Mouse (Mus musculus) bone marrow macrophage, adult 2 months (primary cell): ENCODE measurements at regions not wholly inside any gene's neighbourhood (a gene's known extent, or its start where the extent isn't known, plus 50 kb on each side); places are given as distances from the start of the nearest gene placed in this dataset.

Source experiments
- H3K27ac ChIP-seq: 2 replicates; pipeline ENCODE4 v1.5.1; 2012; ENCODE audit warnings: low read depth, low read length; ENCODE audit not compliant: insufficient read depth
- H3K4me1 ChIP-seq: 2 replicates; pipeline ENCODE4 v1.6.1; 2012; ENCODE audit warnings: low read length; ENCODE audit not compliant: control insufficient read depth, insufficient read depth
- H3K4me3 ChIP-seq: 2 replicates; pipeline ENCODE4 v1.5.1; 2012; ENCODE audit warnings: mild to moderate bottlenecking, low read length, moderate library complexity; ENCODE audit not compliant: insufficient read depth
- CTCF ChIP-seq: IDR thresholded peaks from 2 replicates; pipeline ENCODE4 v1.5.1; 2012; ENCODE audit warnings: low read depth, mild to moderate bottlenecking, low read length, moderate library complexity
- POLR2A ChIP-seq: IDR thresholded peaks from 2 replicates; pipeline ENCODE4 v1.6.1; 2012; ENCODE audit warnings: mild to moderate bottlenecking, low read depth, low read length, borderline replicate concordance

DNA sequence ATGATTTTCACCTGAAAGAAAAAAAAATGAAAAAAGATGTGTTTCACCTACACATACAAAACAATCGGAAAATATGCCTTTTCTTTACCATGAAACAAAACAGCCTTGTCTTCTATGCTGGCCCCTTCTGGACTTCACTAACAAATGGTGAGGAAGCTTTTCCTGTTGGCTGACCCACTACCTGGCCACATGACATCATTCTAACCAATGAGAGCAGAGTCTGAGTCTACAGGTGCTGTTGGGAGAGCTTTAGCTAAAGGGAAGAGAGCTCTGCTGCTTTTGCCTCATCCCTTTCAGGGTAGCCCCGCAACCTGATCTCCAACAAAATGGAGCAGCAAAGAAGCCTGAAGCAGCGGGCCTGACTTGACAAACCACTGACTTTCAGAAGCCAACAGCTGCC, 120.5 kb upstream of the Smarca2 start:
- Histone ChIP-seq H3K4me1 (no peaks in the 10 kb centered on the region), H3K4me3 (no peak overlapping the region), H3K27ac (no peak overlapping the region)
- TF ChIP-seq CTCF (no peak), POLR2A (no peak)

- Histone ChIP-seq H3K4me3 (no peak overlapping the region), H3K4me1 (no peaks in the 10 kb centered on the region), H3K27ac (no peak overlapping the region)
- TF ChIP-seq CTCF (no peak), POLR2A (no peak)
These were observed 112.0 kb upstream of the Smarca2 start for GRCm38 (mm10) chr19:26492806-26493205.

DNA sequence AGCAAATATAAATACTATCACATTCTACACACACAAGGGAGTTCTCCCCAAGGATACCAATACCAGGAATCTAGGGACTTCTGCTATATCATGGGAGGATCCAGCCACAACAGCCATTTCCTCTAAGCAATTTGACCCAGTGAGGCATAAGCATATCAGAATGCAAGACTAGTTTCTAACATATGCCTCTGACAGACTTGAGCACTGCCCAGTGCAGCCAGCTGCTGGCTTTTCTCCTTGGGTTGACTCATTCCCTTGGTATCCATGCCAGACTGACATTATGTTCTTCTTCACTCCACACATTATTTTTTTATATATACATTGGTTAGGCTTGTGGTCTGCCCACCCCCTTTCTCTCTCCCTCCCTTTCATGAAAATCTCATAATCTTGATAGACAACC, 103.8 kb upstream of the Smarca2 start:
- H3K4me3 ChIP-seq, result no peak overlapping the region
- TF ChIP-seq CTCF, result no peak
- TF ChIP-seq POLR2A, result no peak
- no peaks in the 10 kb centered on the region for H3K4me1 ChIP-seq
- no peak overlapping the region for H3K27ac ChIP-seq

GRCm38 (mm10) chr19:26504027-26504426, 100.8 kb upstream of the Smarca2 start:
- H3K27ac ChIP-seq, result no peak overlapping the region
- no peak overlapping the region for H3K4me3 ChIP-seq
- peaks cover 2% of the 10 kb centered on the region; the same call in 1 of the 2 replicates for H3K4me1 ChIP-seq
- TF ChIP-seq POLR2A, result no peak
- TF ChIP-seq CTCF, result no peak

DNA sequence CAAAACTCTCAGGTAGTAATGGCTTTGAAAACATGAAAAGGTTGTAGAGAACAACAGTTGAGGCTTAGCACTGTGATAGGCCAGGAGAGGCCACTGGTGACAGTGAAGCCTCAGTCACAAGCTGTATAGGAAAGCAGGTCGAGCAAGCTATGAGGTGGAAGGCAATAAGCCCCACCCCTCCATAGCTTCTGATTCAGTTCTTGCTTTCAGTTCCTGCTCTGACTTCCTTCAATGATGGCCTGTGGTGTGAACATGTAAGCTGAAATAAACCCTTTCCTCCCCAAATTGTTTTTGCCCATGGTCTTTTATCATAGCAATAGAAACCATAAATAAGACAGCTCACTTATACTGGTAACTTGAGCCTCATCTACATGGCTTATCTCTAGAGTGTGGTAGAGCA, 98.0 kb upstream of the Smarca2 start:
- peaks cover 2% of the 10 kb centered on the region; the same call in 1 of the 2 replicates for H3K4me1 ChIP-seq
- H3K27ac ChIP-seq, result no peak overlapping the region
- no peak overlapping the region for H3K4me3 ChIP-seq
- TF ChIP-seq CTCF (no peak), POLR2A (no peak)

GRCm38 (mm10) chr19:26507986-26508385, 96.9 kb upstream of the Smarca2 start:
- Histone ChIP-seq H3K4me3 (no peak overlapping the region), H3K4me1 (peaks cover 2% of the 10 kb centered on the region; the same call in 1 of the 2 replicates), H3K27ac (no peak overlapping the region)
- no peak for TF ChIP-seq POLR2A
- no peak for TF ChIP-seq CTCF

GRCm38 (mm10) chr19:26508616-26509015, 96.2 kb upstream of the Smarca2 start:
- Histone ChIP-seq H3K4me1 (peaks cover 2% of the 10 kb centered on the region; the same call in 1 of the 2 replicates), H3K4me3 (no peak overlapping the region), H3K27ac (no peak overlapping the region)
- TF ChIP-seq CTCF (no peak), POLR2A (no peak)

- Histone ChIP-seq H3K4me3 (no peak overlapping the region), H3K4me1 (peaks cover 2% of the 10 kb centered on the region; the same call in 1 of the 2 replicates), H3K27ac (no peak overlapping the region)
- TF ChIP-seq CTCF (no peak), POLR2A (no peak)
These were observed 95.6 kb upstream of the Smarca2 start for GRCm38 (mm10) chr19:26509240-26509639.

DNA sequence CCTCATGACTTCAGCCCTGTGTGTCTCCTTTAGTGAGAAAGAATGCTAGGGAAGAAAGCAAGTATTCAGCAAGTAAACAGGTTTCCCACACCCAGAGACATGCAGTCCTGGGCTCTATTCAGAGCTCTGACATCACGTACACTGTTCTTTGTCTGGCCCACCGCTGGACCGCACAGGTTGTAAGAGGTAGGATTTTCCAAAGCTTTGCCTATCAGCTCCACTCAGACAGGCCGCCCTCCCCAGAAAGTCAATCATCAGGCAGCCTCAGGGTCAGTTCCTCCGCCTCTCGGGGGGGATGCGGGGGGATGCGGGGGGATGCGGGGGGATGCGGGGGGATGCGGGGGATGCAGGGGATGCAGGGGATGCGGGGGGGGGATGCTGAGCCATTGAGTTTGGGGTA, 94.7 kb upstream of the Smarca2 start:
- no peak overlapping the region for H3K4me3 ChIP-seq
- TF ChIP-seq CTCF, result no peak
- peaks cover 2% of the 10 kb centered on the region; the same call in 1 of the 2 replicates for H3K4me1 ChIP-seq
- no peak overlapping the region for H3K27ac ChIP-seq

DNA sequence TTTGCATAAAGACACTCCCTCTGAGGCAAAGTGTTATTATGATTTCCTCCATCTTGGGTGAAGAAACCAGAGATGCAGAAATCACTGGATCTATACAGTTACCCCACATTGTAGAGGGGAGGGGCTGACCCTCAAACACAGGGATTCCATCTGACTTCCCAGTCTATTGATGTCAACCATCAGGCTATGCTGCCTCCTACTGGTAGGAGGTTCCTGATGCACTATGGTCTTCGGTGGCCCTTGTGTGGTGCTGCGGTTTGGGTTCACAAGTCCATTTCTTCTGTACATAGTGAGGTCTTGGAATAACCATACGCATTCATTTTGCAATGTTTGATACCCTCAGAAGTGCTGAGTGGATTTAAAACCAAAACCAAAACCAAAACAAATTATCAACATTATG, 94.0 kb upstream of the Smarca2 start:
- TF ChIP-seq CTCF (no peak), POLR2A (no peak)
- no peak overlapping the region for H3K27ac ChIP-seq
- peaks cover 2% of the 10 kb centered on the region; the same call in 1 of the 2 replicates for H3K4me1 ChIP-seq
- no peak overlapping the region for H3K4me3 ChIP-seq

- H3K4me1 ChIP-seq, result no peaks in the 10 kb centered on the region; the same call in 1 of the 2 replicates
- no peak for TF ChIP-seq CTCF
- TF ChIP-seq POLR2A, result no peak
- no peak overlapping the region for H3K4me3 ChIP-seq
- H3K27ac ChIP-seq, result no peak overlapping the region
These were observed 93.1 kb upstream of the Smarca2 start for GRCm38 (mm10) chr19:26511756-26512155.

DNA sequence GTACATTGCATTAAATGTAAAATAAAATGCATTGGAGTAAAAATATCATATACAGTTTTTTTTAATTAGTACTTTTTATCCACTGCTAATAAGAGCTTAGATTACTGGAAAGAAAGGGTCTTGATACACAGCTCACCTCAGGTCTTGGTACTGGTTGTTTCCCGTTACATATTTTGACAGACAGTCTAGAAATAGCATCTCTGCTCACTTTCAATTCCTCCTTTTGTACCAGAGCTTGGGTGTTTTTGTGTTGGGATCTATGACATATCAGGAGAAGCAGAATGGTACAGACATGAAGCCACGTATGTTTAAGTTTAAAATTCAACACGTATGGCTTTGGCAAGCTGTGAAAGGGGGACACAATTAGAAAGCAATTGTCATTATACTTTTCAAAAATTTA, 80.3 kb upstream of the Smarca2 start:
- Histone ChIP-seq H3K4me3 (no peak overlapping the region), H3K27ac (no peak overlapping the region), H3K4me1 (no peaks in the 10 kb centered on the region)
- TF ChIP-seq POLR2A (no peak), CTCF (no peak)
